Mouse (Mus musculus) embryonic fibroblast, embryonic 13.5 days (primary cell): ENCODE measurements around the gene Lrrc28.

Experiments
- CTCF ChIP-seq: IDR thresholded peaks from 2 replicates; pipeline ENCODE4 v1.5.1; 2011; ENCODE audit warnings: mild to moderate bottlenecking, control low read depth, low read length, moderate library complexity, borderline replicate concordance; ENCODE audit not compliant: insufficient read depth
- POLR2A ChIP-seq: IDR thresholded peaks from 2 replicates; pipeline ENCODE4 v1.6.1; 2011; ENCODE audit warnings: low read depth, mild to moderate bottlenecking, control low read depth, low read length, moderate library complexity

GRCm38 (mm10) chr7:67639006-67639405, 6.1 kb downstream of the Lrrc28 start:
- TF ChIP-seq CTCF (no peak), POLR2A (no peak)
